Mouse (Mus musculus) liver, embryonic 14.5 days (tissue): Measurements from ENCODE around the gene Tifa.

Experiments used
- CTCF ChIP-seq: IDR thresholded peaks from 2 replicates; pipeline ENCODE4 v1.5.1; 2016; ENCODE audit warnings: antibody characterized with exemption, low read depth, control low read depth
- EP300 ChIP-seq: IDR thresholded peaks from 2 replicates; pipeline ENCODE4 v1.6.1; 2016; ENCODE audit warnings: antibody characterized with exemption, low read depth

- no peak for TF ChIP-seq CTCF
- TF ChIP-seq EP300 = no peak
Measured at GRCm38 (mm10) chr3:127780921-127781320, 8.7 kb upstream of the Tifa start.
